Mouse (Mus musculus): ENCODE results near the gene Scgb2b24. TPM values are rescaled to one million over a fixed set of nuclear protein-coding genes. Genes with fewer than 3 reads are reported as not detected.

Gene Scgb2b24
- not detected for polyA plus RNA-seq (2012; fragmentation: generic; extraction: Trizol)

GRCm38 (mm10) chr7:33739212-33739611, at the start of gene Scgb2b24:
Gene Scgb2b24, minus strand, starts transcription at chr7:33739312.

DNA sequence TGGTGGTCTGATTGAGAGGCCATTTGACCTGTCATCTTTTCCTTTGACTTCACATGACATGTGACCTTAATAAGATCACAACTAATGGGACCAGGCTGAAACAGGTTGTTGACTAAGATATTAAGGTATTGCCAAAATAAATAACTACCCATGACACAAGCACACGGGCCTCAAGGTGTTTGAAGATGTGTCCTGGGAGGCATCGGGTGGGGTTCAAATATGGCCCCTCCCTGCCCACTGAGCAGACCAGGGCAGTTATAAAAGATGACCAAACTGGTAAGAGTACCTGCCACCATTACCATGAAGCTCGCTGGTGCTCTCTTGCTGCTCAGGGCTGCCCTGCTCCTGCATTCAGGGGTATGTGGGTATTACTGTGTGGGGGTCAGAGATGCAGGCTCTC, 4.4 kb upstream of the Scgb2b24 start, which contains the start of gene Scgb1b24:
Gene Scgb1b24 (plus strand): TSS at position 301 of the 400 bp plus-strand sequence.

Other genes with a start within 250 kb of the Scgb2b24 start
- gene Scgb2b21, start 218.9 kb downstream of the Scgb2b24 start, polyA plus RNA-seq (2012; fragmentation: generic; extraction: Trizol), result not detected
- gene Scgb1b24, start 4.5 kb upstream of the Scgb2b24 start, polyA plus RNA-seq (2012; fragmentation: generic; extraction: Trizol), result not detected
- not detected for gene Scgb2b26, start 205.7 kb upstream of the Scgb2b24 start, polyA plus RNA-seq (2012; fragmentation: generic; extraction: Trizol)

Measured in C3H10T1/2 (cell line).